Mouse (Mus musculus) retina, postnatal 7 days (tissue): Measurements from ENCODE around the gene Eps8l3.
A peak's percentile ranks its signal among the peaks of the same experiment; 100 is the strongest.
"Not testable (repeated sequence)": the region's sequence is repeated elsewhere in the genome, so short reads cannot be mapped to it uniquely, and the experiment has no call there.

Experiments used
- DNase-seq: peaks from one replicate; pipeline ENCODE4 v3.0.0-alpha.2; 2012; ENCODE audit warnings: low read depth, low spot score

Eps8l3 gene

GRCm38 (mm10) chr3:107853232-107854181 is 23.5 kb upstream of the Eps8l3 start:
- DNase-seq, result no peak

DNA sequence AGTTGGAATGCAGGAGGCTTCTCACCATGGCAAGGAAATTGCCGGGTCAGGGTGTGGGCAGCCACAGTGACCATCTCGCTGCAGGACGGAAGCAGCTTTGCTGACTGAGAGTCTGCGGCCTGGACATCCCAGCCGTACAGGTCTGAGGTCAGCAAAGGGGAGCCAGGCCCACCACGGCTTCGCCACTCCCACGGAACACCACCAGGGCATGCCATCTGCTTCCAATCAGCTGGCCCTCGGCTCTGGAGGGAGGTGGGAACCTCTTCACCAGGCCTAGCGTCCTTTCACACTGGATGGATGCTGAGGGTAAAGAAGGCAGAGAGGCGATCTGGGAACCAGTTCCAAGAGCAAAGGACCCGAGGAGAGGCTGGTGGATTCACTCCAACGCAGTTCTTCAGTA is 21.7 kb upstream of the Eps8l3 start:
- no peak for DNase-seq

DNA sequence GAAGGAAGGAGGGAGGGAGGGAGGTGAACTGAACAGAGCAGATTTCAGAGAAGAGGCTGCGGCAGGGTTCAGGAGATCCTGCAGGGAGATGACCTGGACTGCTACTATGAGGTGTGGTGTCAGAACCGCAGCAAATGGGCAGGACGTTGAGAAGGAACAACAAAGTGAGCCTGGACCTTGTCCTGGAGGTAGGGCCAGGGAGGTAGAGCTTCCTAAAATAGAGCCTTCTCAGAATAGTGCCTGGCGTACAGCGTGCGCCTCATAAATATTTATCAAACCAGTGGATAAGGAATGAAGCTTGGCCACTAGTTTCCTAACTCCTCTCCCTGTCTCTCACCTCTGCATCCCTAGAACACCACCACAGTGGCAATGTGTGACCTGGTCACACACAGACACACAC is 19.4 kb upstream of the Eps8l3 start:
- no peak for DNase-seq

GRCm38 (mm10) chr3:107861483-107861882 is 15.5 kb upstream of the Eps8l3 start:
- not testable (repeated sequence) for DNase-seq

- no peak for DNase-seq
These were observed 14.6 kb upstream of the Eps8l3 start for GRCm38 (mm10) chr3:107862471-107862870.

DNA sequence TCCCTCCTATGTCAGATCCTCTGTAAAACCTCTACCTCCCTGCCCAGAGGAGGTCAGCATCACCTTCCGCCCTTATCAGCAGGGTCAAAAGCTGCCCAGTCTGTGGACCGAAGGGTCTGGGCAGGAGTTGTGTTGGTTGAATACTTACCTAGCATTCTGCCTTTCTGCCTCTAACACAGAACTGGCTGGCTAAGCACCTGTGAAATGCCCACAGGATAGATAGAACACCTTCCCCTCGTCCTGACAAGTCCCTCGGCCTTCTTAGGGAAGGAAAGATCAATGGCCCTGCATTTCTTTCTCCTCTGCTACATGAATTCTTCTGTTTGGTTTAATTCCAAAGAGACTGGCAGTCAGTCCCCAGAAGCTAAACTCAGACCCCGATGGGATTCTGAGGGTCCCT is 13.6 kb upstream of the Eps8l3 start:
- DNase-seq, result no peak

- DNase-seq, result peak; percentile 80
These were observed 13.0 kb upstream of the Eps8l3 start for GRCm38 (mm10) chr3:107863898-107864603.

- DNase-seq, result no peak
These were observed 11.5 kb upstream of the Eps8l3 start for GRCm38 (mm10) chr3:107865364-107866091.

DNA sequence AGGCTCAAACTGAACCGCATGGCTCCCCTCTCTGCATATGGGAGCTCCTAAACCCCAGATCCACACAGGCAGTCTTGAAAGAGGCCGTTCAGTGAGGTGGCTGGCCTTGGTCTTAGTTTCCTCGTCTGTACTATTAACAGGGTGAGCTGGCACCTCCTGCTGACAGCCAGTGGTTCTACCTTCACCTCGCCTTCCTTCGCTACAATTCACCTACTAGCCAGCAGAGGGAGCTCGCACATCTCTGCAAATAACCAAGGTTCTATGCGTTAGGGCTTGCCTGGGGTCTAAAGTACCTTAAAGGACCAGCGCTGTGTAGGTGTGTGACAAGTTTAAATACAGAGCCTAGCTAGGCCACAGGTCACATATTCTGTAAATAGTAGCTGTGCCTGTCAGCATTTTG is 9.9 kb upstream of the Eps8l3 start:
- peak; percentile 78 for DNase-seq

DNA sequence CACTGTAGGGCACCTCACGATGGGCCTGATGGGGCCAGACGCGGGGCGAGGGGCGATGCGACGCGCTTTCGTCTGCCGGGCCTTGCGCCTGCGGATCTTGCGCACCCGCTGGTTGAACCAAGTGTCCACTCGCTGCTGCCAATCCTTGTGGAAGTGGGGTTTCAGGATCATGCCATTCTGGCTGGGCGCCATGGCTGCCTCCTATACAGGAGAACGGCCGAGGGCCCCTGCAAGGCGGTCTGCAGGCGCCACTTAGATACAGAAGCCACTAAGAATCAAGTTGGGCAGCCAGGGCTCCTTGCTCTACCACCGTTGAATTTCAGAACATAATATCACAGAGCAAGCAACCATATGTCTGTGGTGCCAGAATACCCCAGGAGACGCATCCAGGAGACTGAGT is 8.6 kb upstream of the Eps8l3 start:
- DNase-seq, result no peak

DNA sequence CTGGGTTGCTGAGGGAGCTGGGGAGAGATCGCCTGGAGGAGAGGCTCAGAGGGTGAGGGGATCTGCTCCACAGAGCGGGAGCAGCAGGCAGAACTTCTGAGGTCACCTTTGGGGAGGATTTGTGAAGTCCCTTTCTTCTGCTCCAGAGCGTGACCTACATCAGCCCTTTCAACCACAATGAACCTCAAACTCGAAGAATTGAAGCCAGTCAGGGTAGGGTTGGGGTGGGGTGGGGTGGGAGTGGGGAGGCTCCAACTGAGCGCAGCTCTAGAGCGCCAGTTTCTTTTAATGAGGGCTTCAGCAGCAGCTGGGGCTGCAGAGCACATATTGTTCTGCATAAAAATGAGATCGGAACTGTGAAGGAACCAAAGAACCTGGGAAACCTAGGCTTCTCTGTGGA is 7.9 kb upstream of the Eps8l3 start:
- no peak for DNase-seq

DNA sequence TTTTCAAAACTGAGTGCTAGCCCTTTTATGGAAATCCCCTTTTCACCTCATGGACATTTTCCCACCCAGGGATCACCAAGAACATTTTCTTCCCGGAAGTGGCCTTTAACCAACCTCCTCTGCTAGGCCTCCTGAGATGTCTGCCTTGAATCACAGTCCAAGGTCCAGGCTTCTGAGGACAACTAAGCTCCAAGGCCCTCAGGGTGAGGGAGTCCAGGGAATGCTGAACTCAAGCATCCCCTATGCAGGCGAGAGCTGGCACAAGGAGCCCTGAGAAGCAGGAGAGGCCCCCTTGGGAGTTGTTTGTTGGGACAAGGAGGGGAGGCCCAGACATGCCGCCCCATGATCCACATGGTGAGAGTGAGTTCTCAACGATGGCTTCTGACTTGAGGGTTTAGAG is 7.1 kb upstream of the Eps8l3 start:
- no peak for DNase-seq

GRCm38 (mm10) chr3:107873335-107874251 is 3.4 kb upstream of the Eps8l3 start:
- no peak for DNase-seq

DNA sequence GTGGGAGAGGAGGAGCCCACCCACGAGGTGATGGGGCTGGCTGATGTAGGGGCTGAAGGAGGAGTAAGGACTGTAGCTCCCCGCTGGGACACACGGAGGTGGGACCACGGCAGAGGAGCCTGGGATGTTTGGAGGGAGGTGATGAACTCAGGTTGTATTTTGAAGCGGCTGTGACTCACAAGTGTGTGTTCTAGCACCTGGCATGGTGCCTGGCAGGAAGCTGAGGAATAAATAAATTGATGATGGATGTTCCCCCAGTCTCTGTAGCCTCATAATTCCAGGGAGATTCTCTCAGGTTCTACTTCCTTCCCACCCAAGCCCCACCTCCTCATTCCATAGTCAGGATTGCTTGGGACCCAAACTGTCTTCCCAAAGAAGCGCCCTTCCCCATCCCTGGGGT is 1.8 kb upstream of the Eps8l3 start:
- no peak for DNase-seq

- DNase-seq, result no peak
These were observed 1.0 kb downstream of the Eps8l3 start for GRCm38 (mm10) chr3:107877747-107878736.

DNA sequence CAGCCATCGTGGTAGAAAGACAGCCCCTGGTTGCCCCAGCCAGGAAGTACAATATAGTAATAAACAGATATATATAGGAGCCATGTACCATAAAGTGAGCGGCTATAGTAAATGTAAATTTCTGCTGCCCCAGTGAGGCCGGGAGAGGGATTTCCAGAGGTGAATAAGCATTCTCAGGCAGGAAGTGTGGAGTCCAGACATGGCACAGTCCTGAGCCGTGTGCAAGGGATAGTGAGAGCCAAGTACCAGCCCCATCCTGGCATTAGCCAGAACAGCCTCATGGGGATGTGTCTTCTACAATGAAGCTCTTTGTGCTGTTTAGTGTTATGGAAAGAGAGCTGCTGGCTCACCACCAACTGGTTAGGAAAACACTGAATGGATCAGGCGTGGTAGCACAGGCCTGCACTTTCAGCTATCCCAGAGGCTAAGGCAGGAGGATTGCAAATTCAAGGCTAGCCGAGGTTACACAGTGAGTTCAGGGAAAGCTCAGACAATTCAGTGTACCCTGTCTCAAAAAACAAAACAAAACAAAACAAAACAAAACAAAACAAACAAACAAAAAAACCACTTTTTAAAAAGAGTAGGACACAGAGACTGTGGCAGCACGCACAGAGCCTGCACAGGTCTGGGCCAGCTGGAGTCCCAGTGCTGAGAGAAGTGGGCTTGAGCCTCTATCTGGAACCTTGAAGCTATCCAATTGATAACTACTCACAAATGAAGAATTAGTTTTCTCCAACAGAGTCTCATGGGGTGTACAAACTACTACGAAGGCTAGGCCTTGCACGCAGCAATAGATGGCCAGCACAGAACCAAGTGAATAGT is 10.9 kb downstream of the Eps8l3 start:
- DNase-seq, result no peak

GRCm38 (mm10) chr3:107889236-107889635 is 12.2 kb downstream of the Eps8l3 start:
- not testable (repeated sequence) for DNase-seq

- no peak for DNase-seq
These were observed 18.2 kb downstream of the Eps8l3 start for GRCm38 (mm10) chr3:107895194-107895719.
